Mouse (Mus musculus) E14TG2a.4 (cell line): ENCODE results near the gene Tmem189.

Experiments used
- CTCF ChIP-seq: conservative IDR thresholded peaks from 2 replicates; pipeline ENCODE4 v1.5.1; 2014; ENCODE audit warnings: low read length
- POU5F1 ChIP-seq: IDR thresholded peaks from 2 replicates; pipeline ENCODE4 v1.6.1; 2014; ENCODE audit warnings: low read length, borderline replicate concordance

- no peak for TF ChIP-seq CTCF
- no peak for TF ChIP-seq POU5F1
Observed at GRCm38 (mm10) chr2:167665972-167666713, 23.5 kb downstream of the Tmem189 start.
